Mouse (Mus musculus): ENCODE measurements around the gene Sirpb1b.

DNA sequence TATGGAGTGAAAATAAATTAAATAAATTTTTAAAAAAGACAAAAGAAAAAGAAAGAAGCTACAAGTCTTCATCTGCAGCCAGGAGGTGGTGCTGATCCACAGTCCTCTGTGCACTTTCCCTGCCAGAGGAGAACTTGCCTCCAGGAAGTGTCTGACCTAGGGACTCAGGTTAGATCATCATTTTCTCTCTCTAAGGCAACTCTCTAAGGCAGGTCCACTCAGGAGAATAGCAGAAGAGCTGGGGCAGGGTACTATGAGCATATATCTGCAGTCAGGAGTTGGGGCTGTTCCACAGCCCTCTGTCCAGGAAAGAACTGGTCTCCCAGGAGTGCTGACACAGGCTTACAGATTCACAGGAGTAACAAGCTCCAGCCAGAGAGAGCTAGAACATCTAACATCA is 46.3 kb downstream of the Sirpb1b start:
- TF ChIP-seq CTCF (conservative IDR thresholded peaks at IDR 0.05; ENCODE audit: low read length), result no peak
- TF ChIP-seq NANOG (IDR thresholded peaks at IDR 0.05; ENCODE audit: borderline replicate concordance, low read length), result no peak
- TF ChIP-seq POU5F1 (IDR thresholded peaks at IDR 0.05; ENCODE audit: borderline replicate concordance, low read length), result no peak
